Mouse (Mus musculus) neural tube, embryonic 13.5 days (tissue): ENCODE data around the gene Mucl1. TPM values are rescaled to one million over a fixed set of nuclear protein-coding genes. Genes with fewer than 3 reads are reported as not detected.
"Not testable (repeated sequence)": the region's sequence is repeated elsewhere in the genome, so short reads cannot be mapped to it uniquely, and the experiment has no call there.

Experiments used
- ATAC-seq: fragments of 200-750 bp; cut with Nextera tagmentation; 2 replicates; pipeline ENCODE4 v1.8.0; 2017; ENCODE audit warnings: low read depth, mild to moderate bottlenecking, moderate TSS enrichment, moderate library complexity
- H3K27ac ChIP-seq: fragments of 300-500 bp; sonication (generic); replicated peaks from 2 replicates; pipeline ENCODE4 v1.5.1; 2015; ENCODE audit warnings: moderate library complexity, mild to moderate bottlenecking, inconsistent platforms
- H3K27me3 ChIP-seq: fragments of 300-500 bp; sonication (generic); 2 replicates; pipeline ENCODE4 v1.6.1; 2015; ENCODE audit warnings: mild to moderate bottlenecking, inconsistent platforms
- H3K36me3 ChIP-seq: fragments of 300-500 bp; sonication (generic); 2 replicates; pipeline ENCODE4 v1.6.1; 2015; ENCODE audit warnings: mild to moderate bottlenecking, inconsistent platforms
- H3K4me1 ChIP-seq: fragments of 300-500 bp; sonication (generic); replicated peaks from 2 replicates; pipeline ENCODE4 v1.6.1; 2015; ENCODE audit warnings: inconsistent platforms
- H3K4me2 ChIP-seq: fragments of 300-500 bp; sonication (generic); 2 replicates; pipeline ENCODE4 v1.6.1; 2015; ENCODE audit warnings: inconsistent platforms, mild to moderate bottlenecking, moderate library complexity
- H3K4me3 ChIP-seq: fragments of 300-500 bp; sonication (generic); 2 replicates; pipeline ENCODE4 v1.5.1; 2015; ENCODE audit warnings: mild to moderate bottlenecking, inconsistent platforms
- H3K9ac ChIP-seq: fragments of 300-500 bp; sonication (generic); 2 replicates; pipeline ENCODE4 v1.6.1; 2015; ENCODE audit warnings: moderate library complexity, mild to moderate bottlenecking, inconsistent platforms
- H3K9me3 ChIP-seq: fragments of 300-500 bp; sonication (generic); 2 replicates; pipeline ENCODE4 v1.6.1; 2016; ENCODE audit warnings: inconsistent platforms
- WGBS: fragments of 180-500 bp; shearing (Covaris S2); methylation state at CpG from one replicate; pipeline ENCODE4 v1.1.7; 2015; 5-methylcytosine and 5-hydroxymethylcytosine counted together
- polyA plus RNA-seq: library from polyadenylated mRNA; unstranded; fragments of >200 nt; fragmentation: Nextera tagmentation; extraction: Ambion mirVana; gene quantifications from 2 replicates; pipeline ENCODE4 v1.2.1, GENCODE M21; 2015

The Mucl1 gene
- polyA plus RNA-seq = not detected in 2 replicates

DNA sequence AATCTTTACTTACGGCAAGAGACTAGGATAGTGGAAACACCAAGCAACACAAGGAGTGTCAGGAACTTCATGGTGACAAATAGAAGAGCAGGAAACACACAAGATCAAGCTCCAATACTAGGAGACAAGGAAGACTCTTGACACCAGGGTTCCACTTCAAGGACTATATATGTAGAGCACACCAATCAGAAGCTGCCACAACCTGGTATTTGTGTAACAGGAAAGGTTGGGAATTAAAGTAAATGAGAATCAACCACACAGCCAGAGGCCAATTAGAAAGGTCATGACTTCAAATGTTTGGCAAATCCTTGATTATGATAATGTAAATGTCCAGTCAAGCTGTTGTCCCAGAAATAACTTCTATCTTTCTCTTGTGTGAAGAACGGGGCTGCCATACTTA is at the start of gene Mucl1:
Mucl1 (minus strand) TSS at position 101 of the 400 bp plus-strand sequence.
- Histone ChIP-seq H3K36me3 (no peaks in the 10 kb centered on the region), H3K9ac (no peak within 1 kb of the TSS), H3K9me3 (no peaks in the 10 kb centered on the region), H3K27ac (no peak within 1 kb of the TSS), H3K4me2 (no peak within 1 kb of the TSS), H3K4me3 (no peak within 1 kb of the TSS), H3K4me1 (no peaks in the 10 kb centered on the region), H3K27me3 (no peaks in the 10 kb centered on the region)
- WGBS = 94% methylated on average over 2 of the region's 2 CpGs
- ATAC-seq = no peak

DNA sequence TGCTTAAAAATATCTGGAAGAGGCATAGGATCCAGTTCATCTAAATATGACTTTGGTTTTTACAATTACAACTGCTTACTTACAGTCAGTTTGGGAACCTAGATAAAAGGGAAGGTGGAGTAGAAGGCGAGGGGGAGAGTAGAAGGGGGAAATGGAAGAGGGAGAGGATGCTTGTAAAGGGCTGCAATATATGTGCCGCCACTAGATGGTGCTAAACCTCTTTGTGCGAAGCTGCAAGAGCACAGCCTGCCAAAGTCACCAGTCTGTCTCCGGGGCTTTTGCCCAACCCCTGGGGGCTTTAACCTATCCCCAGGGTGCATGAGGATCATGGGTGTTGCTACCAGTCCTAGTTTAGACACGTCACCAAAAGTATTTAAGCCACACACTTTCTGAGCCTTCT is 11.6 kb upstream of the Mucl1 start:
- not testable (repeated sequence) for H3K9me3 ChIP-seq, H3K4me2 ChIP-seq, H3K4me1 ChIP-seq, H3K36me3 ChIP-seq, H3K27me3 ChIP-seq, H3K4me3 ChIP-seq, ATAC-seq, H3K27ac ChIP-seq, H3K9ac ChIP-seq
- WGBS = 4% methylated on average over 5 of the region's 5 CpGs

DNA sequence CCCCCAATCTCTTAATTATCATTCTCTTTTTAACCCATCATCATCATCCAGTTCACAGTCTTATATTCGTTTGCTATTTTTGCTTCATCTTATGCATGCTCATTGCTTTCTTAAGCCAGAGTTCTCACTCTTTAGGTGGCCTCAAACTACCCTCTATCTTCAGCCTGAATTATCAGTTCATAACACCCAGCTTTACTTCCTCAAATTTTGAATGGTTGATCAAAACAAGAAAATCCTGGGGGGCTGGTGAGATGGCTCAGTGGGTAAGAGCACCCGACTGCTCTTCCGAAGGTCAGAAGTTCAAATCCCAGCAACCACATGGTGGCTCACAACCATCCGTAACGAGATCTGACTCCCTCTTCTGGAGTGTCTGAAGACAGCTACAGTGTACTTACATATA is 38.4 kb downstream of the Mucl1 start:
- not testable (repeated sequence) for H3K27ac ChIP-seq, H3K27me3 ChIP-seq, H3K9me3 ChIP-seq, H3K36me3 ChIP-seq, H3K4me3 ChIP-seq, ATAC-seq, H3K4me2 ChIP-seq, H3K4me1 ChIP-seq, H3K9ac ChIP-seq
- 90% methylated on average over 5 of the region's 5 CpGs for WGBS

Other genes with a start within 250 kb of the Mucl1 start
- gene Ppp1r1a, start 217.5 kb downstream of the Mucl1 start, polyA plus RNA-seq = 83.1 and 93.7 TPM in 2 replicates
- gene Glycam1, start 190.4 kb downstream of the Mucl1 start, polyA plus RNA-seq = not detected in 2 replicates
- gene Mucl2, start 143.8 kb upstream of the Mucl1 start, polyA plus RNA-seq = not detected in 2 replicates